Mouse (Mus musculus) CH12.LX (cell line): ENCODE measurements at regions not wholly inside any gene's neighbourhood (a gene's known extent, or its start where the extent isn't known, plus 50 kb on each side); places are given as distances from the start of the nearest gene placed in this dataset.

Experiments used
- DNase-seq: peaks from one replicate; pipeline ENCODE4 v3.0.0-alpha.2; 2013; ENCODE audit errors: extremely low read depth
- H3K27ac ChIP-seq: 2 replicates; pipeline ENCODE4 v1.5.1; 2012; ENCODE audit warnings: low read depth, mild to moderate bottlenecking, control low read depth, moderate library complexity; ENCODE audit not compliant: insufficient read depth
- H3K27me3 ChIP-seq: replicated peaks from 2 replicates; pipeline ENCODE3; 2012; ENCODE audit warnings: inconsistent platforms
- H3K36me3 ChIP-seq, 2 experiments: replicated peaks in 1 of 2; 2 replicates each; pipeline versions ENCODE3 to v1.6.1; 2012; ENCODE audit warnings: inconsistent platforms in 1 of 2, low read length in 1 of 2, mild to moderate bottlenecking in 1 of 2, mixed read lengths in 1 of 2, moderate library complexity in 1 of 2; ENCODE audit not compliant: control insufficient read depth in 1 of 2, insufficient read depth in 1 of 2
- H3K4me1 ChIP-seq, 2 experiments: 2 replicates each; pipeline ENCODE4 v1.6.1; 2012; ENCODE audit warnings: inconsistent platforms in 1 of 2, moderate library complexity in 1 of 2; ENCODE audit not compliant: insufficient read depth in 2 of 2, control insufficient read depth in 1 of 2
- H3K4me2 ChIP-seq: 2 replicates; pipeline ENCODE4 v1.6.1; 2012; ENCODE audit warnings: low read depth, mild to moderate bottlenecking, control low read depth; ENCODE audit not compliant: poor library complexity, insufficient read depth, severe bottlenecking
- H3K4me3 ChIP-seq, 3 experiments: fragments of 150-350 bp in 1 of 3; sonication (generic) in 1 of 3; replicated peaks in 1 of 3; 2 replicates each; pipeline versions ENCODE3 to v1.5.1; 2011 to 2012; ENCODE audit warnings: low read depth in 2 of 3, low read length in 2 of 3, mild to moderate bottlenecking in 2 of 3, moderate library complexity in 2 of 3, control low read depth in 1 of 3, improper control_type of control experiment in 1 of 3, inconsistent platforms in 1 of 3, mixed read lengths in 1 of 3; ENCODE audit not compliant: poor library complexity in 1 of 3
- H3K79me2 ChIP-seq: replicated peaks from 2 replicates; pipeline ENCODE4 v1.6.1; 2012; ENCODE audit warnings: mild to moderate bottlenecking, moderate library complexity; ENCODE audit not compliant: control insufficient read depth, poor library complexity, insufficient read depth, severe bottlenecking; ENCODE audit errors: extremely low read depth
- H3K9ac ChIP-seq: 2 replicates; pipeline ENCODE4 v1.6.1; 2012; ENCODE audit warnings: low read depth, mild to moderate bottlenecking, control low read depth, moderate library complexity; ENCODE audit not compliant: insufficient read depth
- H3K9me3 ChIP-seq: replicated peaks from 2 replicates; pipeline ENCODE3; 2012; ENCODE audit warnings: low read length, inconsistent platforms, mixed read lengths
- BHLHE40 ChIP-seq: IDR thresholded peaks from 2 replicates; pipeline ENCODE4 v1.6.1; 2011; ENCODE audit warnings: mild to moderate bottlenecking, low read depth, low read length, improper control_type of control experiment
- CTCF ChIP-seq, 2 experiments: IDR thresholded peaks in 1 of 2; conservative IDR thresholded peaks in 1 of 2; 2 replicates each; pipeline ENCODE4 v1.5.1; 2011 to 2012; ENCODE audit warnings: low read depth in 2 of 2, low read length in 2 of 2, improper control_type of control experiment in 1 of 2, inconsistent platforms in 1 of 2, mild to moderate bottlenecking in 1 of 2, moderate library complexity in 1 of 2
- MAFK ChIP-seq: IDR thresholded peaks from 2 replicates; pipeline ENCODE4 v1.6.1; 2011; ENCODE audit warnings: low read length, improper control_type of control experiment; ENCODE audit not compliant: insufficient replicate concordance
- RAD21 ChIP-seq: IDR thresholded peaks from 2 replicates; pipeline ENCODE4 v1.6.1; 2011; ENCODE audit warnings: low read depth, mild to moderate bottlenecking, low read length, improper control_type of control experiment, moderate library complexity
- SMC3 ChIP-seq: IDR thresholded peaks from 2 replicates; pipeline ENCODE4 v1.6.1; 2011; ENCODE audit warnings: low read depth, low read length, improper control_type of control experiment
- dilution Hi-C: fragments of 300-500 bp; cut with MboI; formaldehyde crosslinking; loops from 2 replicates; pipeline ENCODE4 v1.14.3; 2020; ENCODE audit warnings: low sequenced_read_pairs; ENCODE audit not compliant: extremely low pct_unique_long_range_greater_than_20kb, extremely low pct_ligation_motif_present
- in situ Hi-C: fragments of 300-500 bp; cut with MboI; formaldehyde crosslinking; loops from 3 replicates; pipeline ENCODE4 v1.14.3; 2019; ENCODE audit warnings: low sequenced_read_pairs, low pct_ligation_motif_present, low pct_unique_long_range_greater_than_20kb, mixed read lengths

- Histone ChIP-seq H3K4me2 (no peak overlapping the region), H3K36me3 (no peaks in the 10 kb centered on the region), H3K27ac (no peak overlapping the region), H3K9me3 (no peaks in the 10 kb centered on the region), H3K27me3 (no peaks in the 10 kb centered on the region)
- dilution Hi-C loops = no loop called here
- TF ChIP-seq CTCF (conservative IDR thresholded peaks at IDR 0.05 in 1 of 2, IDR thresholded peaks at IDR 0.05 in 1 of 2; ENCODE audit: low read depth in 2 of 2, low read length in 2 of 2) = no peak
- TF ChIP-seq BHLHE40 = no peak
- TF ChIP-seq SMC3 = no peak
- TF ChIP-seq, all 38 proteins: peak for 0
- Histone ChIP-seq H3K4me1 (no peaks in the 10 kb centered on the region), H3K79me2 (no peaks in the 10 kb centered on the region), H3K9ac (no peak overlapping the region), H3K4me3 (no peak overlapping the region)
- DNase-seq = no peak
- in situ Hi-C loops = loop anchor here (25.0 kb wide), 1 partner anchor 912 kb away; no protein-coding TSS in a partner anchor
Observed at GRCm38 (mm10) chr1:154299866-154300265, 98.9 kb downstream of the Zfp648 start.

GRCm38 (mm10) chr1:154309650-154310049 is 108.7 kb downstream of the Zfp648 start:
- Histone ChIP-seq H3K9ac (no peak overlapping the region), H3K4me1 (no peaks in the 10 kb centered on the region), H3K9me3 (no peaks in the 10 kb centered on the region), H3K36me3 (no peaks in the 10 kb centered on the region), H3K79me2 (no peaks in the 10 kb centered on the region), H3K4me3 (no peak overlapping the region), H3K27me3 (no peaks in the 10 kb centered on the region), H3K27ac (no peak overlapping the region), H3K4me2 (no peak overlapping the region)
- DNase-seq = no peak
- in situ Hi-C loops (no loop called here), dilution Hi-C loops (no loop called here)
- no peak for TF ChIP-seq SMC3
- TF ChIP-seq MAFK = no peak
- TF ChIP-seq RAD21 = no peak
- no peak for TF ChIP-seq BHLHE40
